Mouse (Mus musculus) kidney, embryonic 16.5 days (tissue): ENCODE data around the gene Grik4. TPM values are rescaled to one million over a fixed set of nuclear protein-coding genes. Genes with fewer than 3 reads are reported as not detected.

Experiments used
- ATAC-seq: fragments of 200-750 bp; cut with Nextera tagmentation; 2 replicates; pipeline ENCODE4 v1.8.0; 2017; ENCODE audit warnings: moderate TSS enrichment; ENCODE audit not compliant: low FRiP score, low TSS enrichment
- H3K27ac ChIP-seq: fragments of 300-500 bp; sonication (generic); 2 replicates; pipeline ENCODE4 v1.5.1; 2014; ENCODE audit warnings: low read length
- H3K27me3 ChIP-seq: fragments of 300-500 bp; sonication (generic); 2 replicates; pipeline ENCODE4 v1.6.1; 2014; ENCODE audit warnings: low read length, control low read depth, mixed read lengths; ENCODE audit not compliant: insufficient read depth
- H3K36me3 ChIP-seq: fragments of 300-500 bp; sonication (generic); 2 replicates; pipeline ENCODE4 v1.6.1; 2014; ENCODE audit warnings: low read length, control low read depth, mixed read lengths; ENCODE audit not compliant: insufficient read depth
- H3K4me1 ChIP-seq: fragments of 300-500 bp; sonication (generic); 2 replicates; pipeline ENCODE4 v1.6.1; 2014; ENCODE audit warnings: low read length, control low read depth, mixed read lengths; ENCODE audit not compliant: insufficient read depth
- H3K4me2 ChIP-seq: fragments of 300-500 bp; sonication (generic); replicated peaks from 2 replicates; pipeline ENCODE4 v1.6.1; 2014; ENCODE audit warnings: low read depth, low read length
- H3K4me3 ChIP-seq: fragments of 300-500 bp; sonication (generic); 2 replicates; pipeline ENCODE4 v1.5.1; 2014; ENCODE audit warnings: mild to moderate bottlenecking, low read length
- H3K9ac ChIP-seq: fragments of 300-500 bp; sonication (generic); replicated peaks from 2 replicates; pipeline ENCODE4 v1.6.1; 2014; ENCODE audit warnings: low read length
- H3K9me3 ChIP-seq: fragments of 300-500 bp; sonication (generic); 2 replicates; pipeline ENCODE4 v1.6.1; 2016; ENCODE audit warnings: low read length, control low read depth
- WGBS: fragments of 180-500 bp; shearing (Covaris S2); extraction: QIAGEN DNeasy Blood & Tissue Kit; methylation state at CpG from one replicate; pipeline ENCODE4 v1.1.7; 2014; 5-methylcytosine and 5-hydroxymethylcytosine counted together
- polyA plus RNA-seq: library from polyadenylated mRNA; unstranded; fragments of >200 nt; fragmentation: Nextera tagmentation; extraction: Ambion mirVana; gene quantifications from 2 replicates; pipeline ENCODE4 v1.2.1, GENCODE M21; 2015

Gene Grik4
- polyA plus RNA-seq, 1 experiment from 2014 or later: 3.3 TPM

GRCm38 (mm10) chr9:42816815-42817214 lies 127.5 kb downstream of the Grik4 start:
- ATAC-seq: no peak
- Histone ChIP-seq H3K27me3 (no peaks in the 10 kb centered on the region), H3K9ac (no peak overlapping the region), H3K4me1 (no peaks in the 10 kb centered on the region), H3K4me3 (no peak overlapping the region), H3K4me2 (no peak overlapping the region), H3K36me3 (no peaks in the 10 kb centered on the region), H3K9me3 (no peaks in the 10 kb centered on the region), H3K27ac (no peak overlapping the region)
- WGBS: 81% methylated on average over 1 of the region's 1 CpGs

- Histone ChIP-seq H3K4me2 (no peak overlapping the region), H3K4me3 (no peak overlapping the region), H3K27me3 (no peaks in the 10 kb centered on the region), H3K9me3 (no peaks in the 10 kb centered on the region), H3K27ac (no peak overlapping the region), H3K4me1 (no peaks in the 10 kb centered on the region), H3K9ac (no peak overlapping the region), H3K36me3 (no peaks in the 10 kb centered on the region)
- no peak for ATAC-seq
- WGBS: 95% methylated on average over 3 of the region's 3 CpGs
Observed at GRCm38 (mm10) chr9:42809146-42809545, 135.1 kb downstream of the Grik4 start.

- WGBS: 74% methylated on average over 9 of the region's 9 CpGs
- no peak overlapping the region for H3K4me3 ChIP-seq
- no peaks in the 10 kb centered on the region for H3K27me3 ChIP-seq
- no peak overlapping the region for H3K27ac ChIP-seq
- H3K4me1 ChIP-seq: no peaks in the 10 kb centered on the region
- no peak overlapping the region for H3K9ac ChIP-seq
- H3K9me3 ChIP-seq: no peaks in the 10 kb centered on the region
- ATAC-seq: no peak
- H3K36me3 ChIP-seq: no peaks in the 10 kb centered on the region
- H3K4me2 ChIP-seq: no peak overlapping the region
Observed at GRCm38 (mm10) chr9:42808394-42808793, 135.9 kb downstream of the Grik4 start.

GRCm38 (mm10) chr9:42803061-42803491 lies 141.2 kb downstream of the Grik4 start:
- no peak overlapping the region for H3K27ac ChIP-seq
- no peaks in the 10 kb centered on the region for H3K4me1 ChIP-seq
- no peak for ATAC-seq
- WGBS: 72% methylated on average over 3 of the region's 3 CpGs
- H3K4me3 ChIP-seq: no peak overlapping the region
- no peaks in the 10 kb centered on the region for H3K27me3 ChIP-seq
- H3K9ac ChIP-seq: no peak overlapping the region
- H3K4me2 ChIP-seq: no peak overlapping the region
- H3K36me3 ChIP-seq: no peaks in the 10 kb centered on the region
- no peaks in the 10 kb centered on the region for H3K9me3 ChIP-seq

GRCm38 (mm10) chr9:42801929-42802328 lies 142.4 kb downstream of the Grik4 start:
- H3K4me3 ChIP-seq: no peak overlapping the region
- ATAC-seq: no peak
- H3K27ac ChIP-seq: no peak overlapping the region
- H3K4me1 ChIP-seq: no peaks in the 10 kb centered on the region
- no peaks in the 10 kb centered on the region for H3K9me3 ChIP-seq
- no peak overlapping the region for H3K9ac ChIP-seq
- no peaks in the 10 kb centered on the region for H3K36me3 ChIP-seq
- no peaks in the 10 kb centered on the region for H3K27me3 ChIP-seq
- H3K4me2 ChIP-seq: no peak overlapping the region
- 74% methylated on average over 11 of the region's 11 CpGs for WGBS

GRCm38 (mm10) chr9:42800138-42800537 lies 144.2 kb downstream of the Grik4 start:
- Histone ChIP-seq H3K4me3 (no peak overlapping the region), H3K4me1 (peaks cover 8% of the 10 kb centered on the region), H3K36me3 (no peaks in the 10 kb centered on the region), H3K27ac (no peak overlapping the region), H3K27me3 (no peaks in the 10 kb centered on the region), H3K4me2 (no peak overlapping the region), H3K9ac (no peak overlapping the region), H3K9me3 (no peaks in the 10 kb centered on the region)
- no peak for ATAC-seq
- 81% methylated on average over 7 of the region's 7 CpGs for WGBS

GRCm38 (mm10) chr9:42799694-42800093 lies 144.6 kb downstream of the Grik4 start:
- Histone ChIP-seq H3K36me3 (no peaks in the 10 kb centered on the region), H3K4me1 (peaks cover 8% of the 10 kb centered on the region), H3K4me2 (no peak overlapping the region), H3K27ac (no peak overlapping the region), H3K9me3 (no peaks in the 10 kb centered on the region), H3K27me3 (no peaks in the 10 kb centered on the region), H3K9ac (no peak overlapping the region), H3K4me3 (no peak overlapping the region)
- WGBS: 85% methylated on average over 5 of the region's 5 CpGs
- ATAC-seq: no peak

GRCm38 (mm10) chr9:42799242-42799641 lies 145.1 kb downstream of the Grik4 start:
- ATAC-seq: no peak
- 49% methylated on average over 5 of the region's 5 CpGs for WGBS
- Histone ChIP-seq H3K36me3 (no peaks in the 10 kb centered on the region), H3K4me2 (no peak overlapping the region), H3K27me3 (no peaks in the 10 kb centered on the region), H3K9ac (no peak overlapping the region), H3K4me1 (peaks cover 8% of the 10 kb centered on the region), H3K27ac (no peak overlapping the region), H3K9me3 (no peaks in the 10 kb centered on the region), H3K4me3 (no peak overlapping the region)

- 75% methylated on average over 4 of the region's 4 CpGs for WGBS
- ATAC-seq: no peak
- no peaks in the 10 kb centered on the region for H3K36me3 ChIP-seq
- H3K27me3 ChIP-seq: no peaks in the 10 kb centered on the region
- H3K4me3 ChIP-seq: no peak overlapping the region
- H3K9me3 ChIP-seq: no peaks in the 10 kb centered on the region
- H3K4me1 ChIP-seq: peaks cover 8% of the 10 kb centered on the region
- H3K4me2 ChIP-seq: no peak overlapping the region
- H3K9ac ChIP-seq: no peak overlapping the region
- H3K27ac ChIP-seq: no peak overlapping the region
Observed at GRCm38 (mm10) chr9:42798280-42798679, 146.0 kb downstream of the Grik4 start.

GRCm38 (mm10) chr9:42797276-42797675 lies 147.0 kb downstream of the Grik4 start:
- no peak overlapping the region for H3K9ac ChIP-seq
- ATAC-seq: no peak
- H3K9me3 ChIP-seq: no peaks in the 10 kb centered on the region
- no peak overlapping the region for H3K27ac ChIP-seq
- no peaks in the 10 kb centered on the region for H3K27me3 ChIP-seq
- no peak overlapping the region for H3K4me3 ChIP-seq
- H3K4me2 ChIP-seq: no peak overlapping the region
- H3K36me3 ChIP-seq: no peaks in the 10 kb centered on the region
- WGBS: 61% methylated on average over 8 of the region's 8 CpGs
- H3K4me1 ChIP-seq: peaks cover 8% of the 10 kb centered on the region
